Mouse (Mus musculus) G1E (cell line): ENCODE results near the gene Arfgef3. TPM values are rescaled to one million over a fixed set of nuclear protein-coding genes. Genes with fewer than 3 reads are reported as not detected.

Experiments used
- ATAC-seq: 2 replicates; pipeline ENCODE4 v1.8.0; 2016; ENCODE audit warnings: mild to moderate bottlenecking; ENCODE audit not compliant: insufficient number of reproducible peaks, poor library complexity, low FRiP score, severe bottlenecking; ENCODE audit errors: extremely low read depth
- DNase-seq: peaks from one replicate; pipeline ENCODE4 v3.0.0; 2012; ENCODE audit warnings: low spot score
- H3K27me3 ChIP-seq: 2 replicates; pipeline ENCODE4 v1.6.1; 2012; ENCODE audit warnings: mild to moderate bottlenecking, low read length, inconsistent platforms; ENCODE audit not compliant: insufficient read depth
- H3K36me3 ChIP-seq: replicated peaks from 2 replicates; pipeline ENCODE3; 2012; ENCODE audit warnings: mild to moderate bottlenecking, inconsistent platforms
- H3K4me1 ChIP-seq: 2 replicates; pipeline ENCODE4 v1.6.1; 2012; ENCODE audit warnings: low read depth, low read length, inconsistent platforms, mixed read lengths; ENCODE audit not compliant: insufficient read depth
- H3K4me3 ChIP-seq: 2 replicates; pipeline ENCODE4 v1.5.1; 2012; ENCODE audit warnings: low read depth, mild to moderate bottlenecking, inconsistent platforms, low read length, moderate library complexity, mixed read lengths
- H3K9me3 ChIP-seq: replicated peaks from 2 replicates; pipeline ENCODE4 v1.6.1; 2012; ENCODE audit warnings: inconsistent platforms
- CTCF ChIP-seq: IDR thresholded peaks from 2 replicates; pipeline ENCODE4 v1.5.1; 2012; ENCODE audit warnings: low read depth, low read length, inconsistent platforms, mixed read lengths
- GATA1 ChIP-seq: IDR thresholded peaks from 2 replicates; pipeline ENCODE4 v1.6.1; 2012; ENCODE audit warnings: borderline replicate concordance, low read length, inconsistent platforms, mixed read lengths
- GATA2 ChIP-seq: IDR thresholded peaks from 2 replicates; pipeline ENCODE4 v1.6.1; 2012; ENCODE audit warnings: low read depth, low read length, inconsistent platforms, borderline replicate concordance
- POLR2AphosphoS5 ChIP-seq: IDR thresholded peaks from 2 replicates; pipeline ENCODE4 v1.6.1; 2012; ENCODE audit warnings: low read depth, low read length, inconsistent platforms; ENCODE audit not compliant: insufficient replicate concordance
- TAL1 ChIP-seq: conservative IDR thresholded peaks from 2 replicates; pipeline ENCODE4 v1.6.1; 2012; ENCODE audit warnings: low read depth, low read length, inconsistent platforms, mixed read lengths
- polyA plus RNA-seq: library from polyadenylated mRNA; stranded (reverse); fragments of >175 nt; gene quantifications from 2 replicates; pipeline ENCODE4 v1.2.3, GENCODE M21; 2012
- total RNA-seq, 2 experiments: library from RNA; stranded (forward) in 1 of 2; stranded (reverse) in 1 of 2; fragments of 200-1000 nt in 1 of 2; fragments of >200 nt in 1 of 2; fragmentation: Nextera tagmentation in 1 of 2; gene quantifications; 2 replicates each; pipeline ENCODE4 v1.2.3; 2014 to 2017

Arfgef3 gene
- total RNA-seq (2014; fragmentation: Nextera tagmentation) (not detected in 2 replicates), total RNA-seq (2017) (0.05 and 0.06 TPM in 2 replicates), polyA plus RNA-seq (not detected in 2 replicates)

DNA sequence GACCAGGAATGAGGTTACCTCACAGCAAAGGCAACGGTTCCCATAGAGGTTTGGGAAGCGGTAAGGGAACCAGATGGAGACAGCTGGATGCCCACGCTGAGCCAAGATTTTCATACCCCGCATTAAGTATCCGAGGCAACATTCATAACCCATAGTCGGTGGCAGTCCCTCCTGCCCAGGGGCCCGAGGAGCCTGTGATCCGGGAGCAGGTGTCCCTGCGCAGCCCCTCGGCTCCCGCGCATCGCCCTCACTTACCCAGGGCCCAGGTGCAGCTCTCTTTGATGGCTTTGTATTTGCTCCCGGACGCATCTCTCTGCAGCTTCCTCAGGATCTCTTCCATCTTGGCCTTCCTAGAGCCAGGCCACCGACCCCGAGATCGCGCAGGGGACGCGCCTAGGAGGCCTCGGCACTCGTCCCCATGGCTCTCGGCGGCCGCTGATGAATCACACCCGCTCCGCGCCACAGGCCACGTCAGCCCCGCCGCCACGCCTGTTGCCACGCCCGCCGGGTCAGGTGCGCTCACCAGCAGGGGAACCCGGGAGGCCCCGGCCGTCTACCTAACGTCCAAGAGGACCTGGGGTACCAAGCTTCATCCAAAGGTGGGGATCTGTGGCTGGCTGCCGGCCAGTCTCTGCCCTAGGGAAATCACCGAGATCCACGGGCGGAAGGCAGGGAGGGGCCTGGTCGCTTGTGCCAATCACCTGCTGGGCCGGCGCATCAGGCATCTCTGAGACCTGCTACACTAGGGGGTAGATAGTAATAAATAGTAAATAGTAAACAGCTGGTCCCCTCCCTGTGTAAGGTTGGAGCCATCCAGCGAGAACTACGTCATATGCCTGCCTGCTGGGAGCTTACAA is at the start of gene Arfgef3:
Arfgef3 (minus strand) TSS at position 664 of the 857 bp plus-strand sequence.
- TF ChIP-seq TAL1: no peak
- Histone ChIP-seq H3K9me3 (no peaks in the 10 kb centered on the region), H3K27me3 (no peaks in the 10 kb centered on the region; the same call in 1 of the 2 replicates), H3K36me3 (no peaks in the 10 kb centered on the region), H3K4me1 (no peaks in the 10 kb centered on the region), H3K4me3 (no peak within 1 kb of the TSS)
- DNase-seq (no peak), ATAC-seq (no peak)

DNA sequence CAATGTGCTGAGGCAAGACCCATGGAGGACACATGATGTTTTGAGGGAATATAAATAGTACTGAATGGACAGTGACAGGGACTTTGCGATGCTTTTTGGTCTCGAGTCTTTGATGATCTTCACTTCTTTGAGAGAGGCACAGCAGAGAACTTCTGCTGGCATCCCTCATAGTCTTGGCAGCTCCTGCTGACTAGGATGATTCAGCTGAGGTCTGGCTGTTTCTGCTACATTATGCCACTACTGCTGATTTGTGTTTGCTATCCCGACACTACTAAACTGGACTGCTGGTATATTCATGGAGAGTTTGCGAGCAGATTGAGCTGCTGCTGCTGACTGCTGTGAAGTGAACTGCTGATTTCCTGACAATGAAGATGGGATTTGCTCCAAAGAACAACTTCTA is 46.3 kb upstream of the Arfgef3 start:
- Histone ChIP-seq H3K36me3 (no peaks in the 10 kb centered on the region), H3K4me3 (no peak overlapping the region), H3K4me1 (no peaks in the 10 kb centered on the region), H3K27me3 (no peaks in the 10 kb centered on the region), H3K9me3 (no peaks in the 10 kb centered on the region)
- ATAC-seq (no peak), DNase-seq (no peak)
- TF ChIP-seq TAL1 (no peak), GATA2 (no peak), CTCF (no peak)

DNA sequence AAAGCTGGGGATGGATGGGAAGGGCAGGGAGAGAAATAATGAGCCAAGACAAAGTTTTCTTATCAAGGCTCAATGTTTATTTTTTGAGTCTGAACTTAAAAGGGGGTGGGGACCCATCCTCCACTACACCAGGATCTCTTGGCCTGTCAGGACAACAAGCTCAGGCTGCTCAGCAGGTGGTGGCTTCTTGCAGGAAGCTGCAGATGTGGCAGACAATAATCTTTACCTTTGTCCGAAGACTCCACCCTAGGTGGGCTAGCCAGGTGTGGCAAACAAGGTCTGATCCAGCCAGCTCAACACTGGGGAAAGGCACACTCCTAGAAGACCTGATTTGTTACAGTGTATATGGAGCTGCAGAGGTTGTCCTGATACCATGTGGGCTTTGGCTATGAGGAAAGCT is 44.9 kb upstream of the Arfgef3 start:
- Histone ChIP-seq H3K27me3 (no peaks in the 10 kb centered on the region), H3K4me3 (no peak overlapping the region), H3K36me3 (no peaks in the 10 kb centered on the region), H3K9me3 (no peaks in the 10 kb centered on the region), H3K4me1 (no peaks in the 10 kb centered on the region)
- ATAC-seq: no peak
- TF ChIP-seq GATA2 (no peak), GATA1 (no peak), CTCF (no peak), TAL1 (no peak)
- DNase-seq: no peak

DNA sequence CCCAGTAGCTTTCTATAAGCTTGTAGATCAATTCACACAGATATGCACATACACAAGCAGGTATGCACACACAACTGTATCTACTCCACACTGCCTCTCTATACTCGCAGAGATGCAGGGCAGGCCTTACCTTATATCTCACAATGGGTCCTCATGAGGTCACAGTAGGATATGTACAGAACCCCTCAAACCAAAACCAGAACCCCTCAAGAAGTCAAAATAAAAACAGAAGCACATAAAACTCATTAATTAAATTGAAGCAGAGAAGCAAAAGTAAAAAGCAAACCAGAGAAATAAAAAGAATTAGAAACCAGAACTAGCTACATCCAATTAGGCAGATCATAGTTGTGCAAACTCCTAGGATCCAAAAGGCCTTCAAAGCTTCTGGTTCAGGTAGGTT is 42.9 kb upstream of the Arfgef3 start, which contains the start of gene Gm4922:
Gm4922 (minus strand) TSS at position 101 of the 400 bp plus-strand sequence.
- H3K27me3 ChIP-seq: no peaks in the 10 kb centered on the region
- no peaks in the 10 kb centered on the region for H3K9me3 ChIP-seq
- no peaks in the 10 kb centered on the region for H3K36me3 ChIP-seq
- ATAC-seq (no peak), DNase-seq (no peak)
- TF ChIP-seq GATA2 (no peak), POLR2AphosphoS5 (no peak), TAL1 (no peak), GATA1 (no peak), CTCF (no peak)
- H3K4me3 ChIP-seq: no peak within 1 kb of the TSS
- no peaks in the 10 kb centered on the region for H3K4me1 ChIP-seq

DNA sequence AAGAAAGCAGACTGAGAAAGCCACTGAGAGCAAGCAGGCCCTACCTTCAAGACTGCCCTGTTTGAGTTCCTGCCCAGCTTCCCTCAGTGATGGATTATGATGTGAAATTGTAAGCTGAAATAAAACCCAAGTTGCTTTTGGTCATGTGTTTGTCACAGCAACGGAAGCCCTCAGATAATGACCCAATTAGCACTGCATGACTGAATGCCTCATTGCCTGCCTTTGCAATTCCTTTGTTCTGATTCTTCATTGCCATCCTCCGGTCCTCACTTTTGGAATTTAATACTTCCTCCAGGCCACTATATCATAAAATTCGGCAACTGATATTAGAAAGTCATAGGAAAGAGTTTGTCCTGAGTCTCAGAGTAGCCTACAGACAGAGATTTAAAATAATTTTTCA is 33.8 kb upstream of the Arfgef3 start:
- H3K27me3 ChIP-seq: no peaks in the 10 kb centered on the region
- no peaks in the 10 kb centered on the region for H3K4me1 ChIP-seq
- H3K36me3 ChIP-seq: no peaks in the 10 kb centered on the region
- DNase-seq (no peak), ATAC-seq (no peak)
- no peaks in the 10 kb centered on the region for H3K9me3 ChIP-seq
- H3K4me3 ChIP-seq: no peak overlapping the region
- TF ChIP-seq TAL1: no peak
- TF ChIP-seq CTCF: no peak
- no peak for TF ChIP-seq POLR2AphosphoS5
- TF ChIP-seq GATA1: no peak

DNA sequence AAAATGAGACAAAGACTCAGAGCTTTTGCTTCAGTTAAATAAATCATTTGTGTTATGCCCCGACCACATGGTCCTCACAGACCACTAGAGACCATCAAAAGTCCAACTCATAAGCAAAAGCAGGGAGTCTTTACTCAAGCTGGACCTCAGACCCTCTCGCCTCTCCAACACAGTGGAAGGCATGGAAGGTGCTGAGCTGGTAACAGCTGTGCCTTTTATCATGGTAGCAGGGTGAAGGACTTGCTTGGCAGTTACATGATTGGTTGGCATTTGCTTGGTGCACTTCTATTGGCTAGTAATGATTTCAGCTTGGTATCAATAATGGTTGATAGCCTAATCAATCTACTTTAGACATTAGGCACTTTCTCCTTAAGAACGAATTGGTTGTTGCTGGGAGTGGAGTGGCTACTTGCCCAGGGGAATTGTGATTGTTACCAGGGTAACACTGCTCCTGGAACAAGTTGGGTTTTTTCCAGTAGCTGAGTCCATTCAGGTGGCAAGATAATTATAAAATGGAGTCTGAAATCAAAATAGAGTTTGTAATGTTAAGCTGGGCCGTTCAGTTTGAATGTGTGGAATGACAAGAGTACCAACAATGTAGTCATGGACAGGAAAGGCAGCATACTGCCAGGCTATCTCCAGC is 28.9 kb upstream of the Arfgef3 start:
- Histone ChIP-seq H3K4me1 (no peaks in the 10 kb centered on the region), H3K27me3 (no peaks in the 10 kb centered on the region), H3K4me3 (no peak overlapping the region), H3K9me3 (no peaks in the 10 kb centered on the region), H3K36me3 (no peaks in the 10 kb centered on the region)
- TF ChIP-seq GATA1 (no peak), POLR2AphosphoS5 (no peak), TAL1 (no peak), CTCF (no peak), GATA2 (no peak)
- ATAC-seq (no peak), DNase-seq (no peak)
